Mouse (Mus musculus): ENCODE measurements around the gene Lfng.
A peak's percentile ranks its signal among the peaks of the same experiment; 100 is the strongest.

Gene Lfng

DNA sequence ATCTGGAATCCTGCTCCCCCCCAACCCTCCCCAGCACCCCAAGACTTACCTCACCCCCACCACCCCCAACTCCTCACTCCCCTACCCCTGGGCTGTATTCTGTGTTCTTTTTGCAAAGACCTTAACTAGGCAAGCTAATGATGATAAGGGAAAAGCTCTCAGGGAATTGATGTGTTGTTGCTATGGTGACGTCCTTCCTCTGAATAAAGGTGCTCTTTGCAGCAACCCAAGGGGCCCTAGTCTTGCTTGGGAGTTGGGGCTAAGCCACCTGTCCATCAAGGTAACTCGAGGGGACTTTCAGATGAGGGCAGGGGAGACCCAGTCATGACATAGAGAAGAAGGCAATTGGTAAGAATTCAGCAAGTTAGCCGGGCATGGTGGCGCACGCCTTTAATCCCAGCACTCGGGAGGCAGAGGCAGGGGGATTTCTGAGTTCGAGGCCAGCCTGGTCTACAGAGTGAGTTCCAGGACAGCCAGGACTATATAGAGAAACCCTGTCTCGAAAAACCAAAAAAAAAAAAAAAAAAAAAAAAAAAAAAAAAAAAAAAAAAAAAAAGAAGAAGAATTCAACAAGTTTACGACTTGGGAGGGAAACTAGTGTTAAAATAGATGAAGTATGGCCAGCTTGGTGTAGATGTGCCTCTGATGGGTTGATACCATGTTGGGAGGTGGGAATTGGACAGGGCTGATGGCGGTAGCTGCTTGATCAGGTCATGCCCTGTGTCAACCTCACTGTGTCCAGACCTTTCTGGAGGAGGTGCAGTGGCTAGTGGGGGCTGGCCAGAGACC, 8.4 kb downstream of the Lfng start:
- DNase-seq (ENCODE audit: extremely low read depth, low read depth): no peak

DNA sequence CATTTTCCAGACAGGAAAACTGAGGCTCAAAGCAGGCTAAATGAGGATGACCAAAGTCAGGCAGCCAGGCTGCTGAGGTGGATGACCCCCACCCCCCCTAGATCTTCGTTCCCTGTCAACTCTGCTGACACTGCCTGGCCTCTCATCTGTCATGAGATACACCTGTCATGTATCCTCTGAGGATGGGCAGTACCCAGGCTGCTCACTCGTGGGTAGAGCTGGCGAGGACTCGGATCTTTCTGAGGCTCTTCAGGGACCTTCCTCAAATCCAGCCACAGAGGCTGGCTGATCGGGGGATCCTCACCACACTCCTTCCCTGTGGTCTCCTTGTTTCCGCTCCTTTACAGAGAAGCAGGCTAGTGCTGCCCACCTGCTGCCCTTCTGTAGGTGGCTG, 9.0 kb downstream of the Lfng start:
- DNase-seq (ENCODE audit: extremely low read depth, low read depth): no peak

DNA sequence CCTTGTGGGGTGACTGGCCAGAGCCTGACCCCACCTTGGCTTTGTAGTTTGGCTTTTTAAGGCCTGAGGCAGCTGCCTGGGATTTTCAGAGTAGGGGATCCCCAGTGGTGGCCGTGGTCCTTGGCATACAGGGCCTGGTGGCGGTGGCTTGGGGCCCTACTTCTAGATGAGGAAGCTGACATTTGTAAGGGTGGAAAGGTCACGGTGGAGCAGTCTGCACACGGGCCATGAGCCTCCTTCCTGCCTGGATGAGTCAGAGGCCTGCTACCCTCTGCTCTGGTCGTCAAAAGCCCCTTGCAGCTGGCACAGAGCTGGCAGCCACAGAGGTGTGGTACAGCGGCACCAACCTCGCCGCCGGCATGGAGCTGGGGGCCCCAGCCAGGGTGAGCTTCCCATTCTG, 9.6 kb downstream of the Lfng start:
- DNase-seq (ENCODE audit: extremely low read depth, low read depth): no peak

GRCm38 (mm10) chr5:140617714-140618113, 10.6 kb downstream of the Lfng start:
- peak; percentile 91 for DNase-seq (ENCODE audit: extremely low read depth, low read depth)

DNA sequence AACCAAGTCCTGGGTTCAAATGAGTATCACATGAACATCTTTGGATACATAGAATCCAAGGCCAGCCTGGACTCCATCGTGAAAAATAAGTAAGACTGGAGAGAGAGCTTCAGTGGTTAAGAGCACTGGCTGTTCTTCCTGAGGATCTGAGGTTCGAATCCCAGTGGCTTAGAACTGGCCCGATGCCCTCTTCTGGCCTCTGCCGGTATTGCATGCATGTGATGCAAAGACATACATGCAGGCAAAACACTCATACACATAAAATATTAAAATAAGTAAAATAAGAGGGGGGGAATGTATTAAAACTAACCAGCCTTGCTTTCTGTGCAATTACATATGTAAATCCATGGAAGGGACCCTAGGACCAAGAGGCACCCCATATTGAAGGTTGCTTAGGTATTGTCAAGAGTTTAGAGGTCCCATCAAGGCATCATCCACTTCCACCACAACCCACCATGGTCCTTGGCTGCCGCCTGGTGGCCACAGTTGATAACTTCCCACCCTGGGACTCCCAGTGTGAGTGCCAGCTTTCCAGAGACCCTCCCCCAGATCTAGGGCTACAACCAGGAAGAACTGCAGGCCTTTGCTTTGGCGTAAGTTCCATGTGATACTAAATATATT, 12.1 kb downstream of the Lfng start:
- no peak for DNase-seq (ENCODE audit: extremely low read depth, low read depth)

GRCm38 (mm10) chr5:140619895-140620736, 13.0 kb downstream of the Lfng start:
- DNase-seq (ENCODE audit: extremely low read depth, low read depth): no peak

DNA sequence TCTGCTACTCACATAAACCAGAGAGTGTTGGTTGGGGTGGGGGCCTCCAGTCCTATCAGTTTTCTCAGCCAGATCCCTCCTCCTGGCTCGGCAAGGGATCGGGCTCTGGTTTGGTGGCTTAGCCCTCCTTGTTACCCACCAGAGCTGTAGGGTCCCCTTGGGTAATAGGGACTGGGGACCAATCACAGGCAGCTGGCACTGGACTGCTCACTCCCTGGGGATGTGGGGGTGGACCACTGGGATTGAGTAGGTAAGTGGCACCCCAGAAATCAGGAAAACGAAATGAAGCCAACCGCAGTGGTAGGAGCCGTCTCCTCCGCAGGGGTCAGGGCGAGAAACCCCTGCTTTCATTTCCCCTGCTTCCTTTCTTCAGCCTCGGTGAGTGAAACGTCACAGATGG, 14.0 kb downstream of the Lfng start:
- DNase-seq (ENCODE audit: extremely low read depth, low read depth): no peak

GRCm38 (mm10) chr5:140621517-140621916, 14.4 kb downstream of the Lfng start:
- no peak for DNase-seq (ENCODE audit: extremely low read depth, low read depth)

DNA sequence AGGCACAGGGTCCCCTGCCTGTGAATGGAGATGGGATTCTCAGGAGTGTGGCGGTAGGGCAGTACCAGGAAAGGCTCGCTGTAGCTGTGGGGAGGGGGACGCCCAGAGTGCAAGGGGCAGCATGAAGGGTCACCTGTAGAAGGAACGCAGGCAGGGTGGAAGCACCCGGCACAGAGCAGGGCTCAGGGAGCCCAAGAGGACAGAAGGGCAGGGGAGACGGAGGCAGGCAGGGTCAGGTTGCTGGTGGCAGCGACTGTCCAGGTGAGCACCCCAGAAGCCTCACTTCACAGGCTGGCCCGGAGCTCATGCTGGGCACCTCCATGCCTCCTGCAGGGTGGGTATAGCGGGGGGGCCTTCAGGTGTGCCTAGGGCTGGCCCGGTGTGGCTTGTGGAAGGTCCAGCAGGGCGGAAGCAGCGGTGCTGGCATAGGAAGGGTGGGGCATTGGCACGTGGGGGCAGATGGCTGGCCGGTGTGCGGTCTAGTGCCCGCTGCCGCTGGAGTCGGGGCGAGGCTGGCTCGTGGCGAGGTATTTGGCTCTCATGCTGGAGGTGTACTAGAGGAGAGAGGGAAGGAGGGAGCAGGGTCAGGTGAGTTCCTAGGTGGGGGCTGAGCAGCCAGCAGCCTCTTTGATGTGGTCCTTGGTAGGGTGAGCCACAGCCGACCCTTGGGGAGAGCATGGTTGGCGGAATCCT, 16.0 kb downstream of the Lfng start:
- DNase-seq (ENCODE audit: extremely low read depth, low read depth): no peak

DNA sequence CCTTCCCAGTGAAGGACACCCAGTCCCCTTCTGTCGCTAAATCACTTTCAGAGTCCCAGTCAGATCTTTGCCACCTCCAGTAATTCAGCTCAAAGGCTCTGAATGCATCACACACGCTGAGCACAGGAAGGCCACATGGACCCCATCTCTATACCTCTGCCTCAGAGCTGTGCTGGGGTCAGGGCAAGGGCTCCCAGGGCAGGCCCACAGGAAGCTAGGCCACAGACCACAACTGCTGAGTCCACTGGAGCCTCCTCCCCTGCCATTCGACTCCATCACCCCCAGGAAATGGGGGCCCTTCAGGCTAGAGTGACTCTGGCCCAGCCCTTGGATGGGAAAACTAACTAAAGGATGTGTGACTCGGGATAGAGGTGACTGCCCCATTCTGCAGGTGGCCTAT, 16.7 kb downstream of the Lfng start:
- DNase-seq (ENCODE audit: extremely low read depth, low read depth): no peak

GRCm38 (mm10) chr5:140624238-140624637, 17.1 kb downstream of the Lfng start:
- DNase-seq (ENCODE audit: extremely low read depth, low read depth): no peak

DNA sequence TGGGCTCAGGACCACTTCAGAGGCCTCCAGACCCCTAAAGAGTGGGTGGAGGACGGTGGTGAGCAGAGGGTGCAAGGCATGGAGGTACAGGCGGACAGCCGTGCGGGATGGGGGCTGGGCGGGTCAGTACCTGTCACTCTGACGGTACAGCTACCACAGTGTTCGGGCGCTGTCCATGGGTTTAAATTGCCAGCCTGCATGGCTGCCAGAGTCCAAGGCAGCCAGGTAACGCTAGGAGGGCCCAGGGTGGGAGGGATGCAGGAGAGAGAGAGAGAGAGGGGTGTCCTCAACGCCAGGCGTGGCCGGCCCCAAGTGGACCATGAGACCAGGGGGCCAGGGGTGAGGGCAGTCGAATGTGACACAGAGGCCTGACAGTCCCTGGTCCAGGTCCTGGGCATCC, 17.8 kb downstream of the Lfng start:
- no peak for DNase-seq (ENCODE audit: extremely low read depth, low read depth)

GRCm38 (mm10) chr5:140627580-140627979, 20.5 kb downstream of the Lfng start:
- no peak for DNase-seq (ENCODE audit: extremely low read depth, low read depth)

GRCm38 (mm10) chr5:140628995-140629394, 21.9 kb downstream of the Lfng start:
- DNase-seq (ENCODE audit: extremely low read depth, low read depth): no peak

- DNase-seq (ENCODE audit: extremely low read depth, low read depth): no peak
These were observed 26.3 kb downstream of the Lfng start for GRCm38 (mm10) chr5:140633432-140633831.

GRCm38 (mm10) chr5:140634798-140635722, 27.9 kb downstream of the Lfng start:
- no peak for DNase-seq (ENCODE audit: extremely low read depth, low read depth)

DNA sequence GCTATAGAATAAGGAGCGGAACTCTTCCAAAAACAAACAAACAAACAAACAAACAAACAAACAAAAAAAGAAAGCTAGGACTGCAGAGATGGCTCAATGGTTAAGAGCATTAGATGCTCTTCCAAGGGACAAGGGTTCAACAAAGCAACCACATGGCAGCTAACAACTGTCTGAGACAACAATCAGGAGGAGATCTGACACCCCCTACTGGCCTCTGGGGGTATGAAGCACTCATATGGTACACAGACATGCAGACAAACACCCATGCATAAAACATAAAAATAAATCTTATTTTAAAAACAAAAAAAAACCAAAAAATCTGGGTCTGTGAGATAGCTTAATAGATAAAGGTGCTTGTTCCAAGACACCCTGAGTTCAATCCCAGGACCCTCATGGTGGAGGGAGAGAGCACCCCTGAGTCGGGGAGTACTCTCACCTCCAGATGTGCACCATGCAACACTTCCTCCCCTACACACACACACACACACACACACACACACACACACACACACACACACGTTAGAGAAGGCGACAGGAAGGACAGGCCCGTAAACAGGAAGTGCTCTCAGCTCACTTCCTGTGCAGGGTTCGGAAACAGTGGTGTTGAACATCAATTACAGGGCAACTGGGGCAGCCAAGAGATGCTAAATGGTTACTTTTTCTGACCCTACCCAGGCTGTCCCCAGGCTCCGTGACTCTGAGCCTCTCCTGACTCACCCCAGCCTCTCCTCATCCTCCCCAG, 29.4 kb downstream of the Lfng start:
- no peak for DNase-seq (ENCODE audit: extremely low read depth, low read depth)

- DNase-seq (ENCODE audit: extremely low read depth, low read depth): no peak
These were observed 29.9 kb downstream of the Lfng start for GRCm38 (mm10) chr5:140637058-140637410.

DNA sequence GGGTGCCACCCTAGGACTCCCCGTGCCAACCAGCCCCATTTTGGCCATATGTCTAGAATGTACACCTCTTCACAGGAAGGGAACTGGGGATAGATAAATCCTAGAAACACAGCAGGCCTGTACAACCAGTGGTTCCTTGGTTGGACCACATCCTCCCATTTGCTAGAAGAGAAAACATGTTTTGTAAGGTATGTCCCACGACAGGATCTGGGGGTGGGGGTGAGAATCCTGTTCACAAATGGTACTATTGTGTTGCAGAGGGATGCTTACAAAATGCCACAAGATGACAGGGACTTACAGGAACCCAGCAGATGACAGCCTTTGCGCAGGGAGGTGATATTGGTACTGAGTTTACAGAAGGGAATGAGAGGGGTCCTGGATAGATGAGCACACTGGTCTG, 30.9 kb downstream of the Lfng start:
- no peak for DNase-seq (ENCODE audit: extremely low read depth, low read depth)

DNA sequence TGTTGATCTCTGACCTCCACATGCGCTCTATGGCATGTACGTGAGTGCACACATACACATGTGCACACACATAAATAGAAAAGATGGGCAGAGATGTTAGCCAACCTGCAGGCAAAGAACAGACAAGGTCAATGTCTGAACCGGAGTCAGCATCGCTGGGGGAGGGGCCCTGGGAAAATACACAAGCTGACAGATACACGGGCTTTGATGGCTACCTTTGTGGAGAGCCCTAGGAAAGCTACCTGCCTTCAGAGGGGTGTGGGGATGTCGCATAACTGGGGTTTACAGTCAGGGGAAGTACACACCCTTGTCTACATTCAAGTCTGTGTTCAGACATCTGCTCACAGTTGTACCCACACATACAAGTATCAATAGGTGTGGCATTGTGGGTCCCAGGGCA, 31.4 kb downstream of the Lfng start:
- no peak for DNase-seq (ENCODE audit: extremely low read depth, low read depth)

Data from MEL-GATA-1-ER (cell line).